Mouse (Mus musculus): ENCODE data around the gene Abhd15. TPM values are rescaled to one million over a fixed set of nuclear protein-coding genes. Genes with fewer than 3 reads are reported as not detected.

Gene Abhd15
- polyA plus RNA-seq, 1 experiment from 2014 or later: 2.2 TPM

DNA sequence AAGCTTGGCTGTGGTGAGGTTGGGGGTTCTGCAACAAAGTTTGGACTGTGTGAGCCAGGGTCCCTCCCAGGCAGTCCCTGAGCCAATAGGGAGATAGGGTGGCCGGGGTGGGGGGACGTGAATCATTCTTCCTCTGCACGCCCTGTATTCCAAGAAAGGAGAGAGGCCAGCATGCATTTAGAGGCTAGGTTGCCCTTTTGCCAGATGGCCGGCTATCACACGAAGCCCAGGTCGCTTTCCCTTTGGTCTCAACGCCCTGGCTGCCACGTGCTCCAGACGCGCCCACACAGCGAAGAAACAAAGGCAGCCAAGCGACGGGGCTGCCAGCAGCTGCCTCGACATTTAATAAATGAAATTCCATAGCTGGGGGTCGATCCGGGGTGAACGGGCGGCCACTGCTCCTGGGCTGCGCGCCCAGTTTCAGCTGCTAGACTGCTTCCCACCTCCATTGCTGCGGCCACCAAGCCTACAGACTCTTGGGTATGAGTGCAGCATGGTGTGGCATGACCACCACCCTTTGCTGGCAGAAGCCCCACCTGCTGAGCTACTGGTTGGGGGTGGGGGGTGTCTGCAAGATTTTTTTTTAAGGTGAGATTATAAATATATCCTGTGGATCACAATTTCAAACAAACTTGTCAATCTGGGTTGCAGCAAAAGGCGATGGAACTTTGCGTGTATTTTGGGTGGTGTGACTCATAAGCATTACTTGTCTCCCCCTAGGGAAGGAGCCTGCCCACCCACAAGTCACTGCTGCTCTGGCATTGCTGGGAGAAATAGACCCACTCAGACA lies 23.2 kb upstream of the Abhd15 start:
- ATAC-seq: peak; percentile 9; the same call in 1 of the 2 replicates
- no peaks in the 10 kb centered on the region for H3K9me3 ChIP-seq (ENCODE audit: control insufficient read depth)
- no peaks in the 10 kb centered on the region for H3K36me3 ChIP-seq (ENCODE audit: control insufficient read depth, insufficient read depth)
- H3K4me1 ChIP-seq (replicated peaks; ENCODE audit: control insufficient read depth, insufficient read depth, low read length): peaks cover 13% of the 10 kb centered on the region; the same call in 1 of the 2 replicates
- H3K4me3 ChIP-seq (ENCODE audit: low read depth, low read length): peak overlapping the region; percentile 84
- peak overlapping the region; percentile 98; the same call in 1 of the 2 replicates for H3K27ac ChIP-seq (ENCODE audit: low read depth, low read length)
- H3K9ac ChIP-seq (ENCODE audit: low read depth, low read length): no peak overlapping the region; the same call in 1 of the 2 replicates
- peak overlapping the region; percentile 91 for H3K4me2 ChIP-seq (replicated peaks; ENCODE audit: low read depth)
- no peaks in the 10 kb centered on the region for H3K27me3 ChIP-seq (replicated peaks; ENCODE audit: control insufficient read depth, insufficient read depth, low read length)
- under 1% methylated on average over 23 of the region's 23 CpGs for WGBS
- no peak for TF ChIP-seq CTCF (IDR thresholded peaks at IDR 0.05; ENCODE audit: low read depth)

DNA sequence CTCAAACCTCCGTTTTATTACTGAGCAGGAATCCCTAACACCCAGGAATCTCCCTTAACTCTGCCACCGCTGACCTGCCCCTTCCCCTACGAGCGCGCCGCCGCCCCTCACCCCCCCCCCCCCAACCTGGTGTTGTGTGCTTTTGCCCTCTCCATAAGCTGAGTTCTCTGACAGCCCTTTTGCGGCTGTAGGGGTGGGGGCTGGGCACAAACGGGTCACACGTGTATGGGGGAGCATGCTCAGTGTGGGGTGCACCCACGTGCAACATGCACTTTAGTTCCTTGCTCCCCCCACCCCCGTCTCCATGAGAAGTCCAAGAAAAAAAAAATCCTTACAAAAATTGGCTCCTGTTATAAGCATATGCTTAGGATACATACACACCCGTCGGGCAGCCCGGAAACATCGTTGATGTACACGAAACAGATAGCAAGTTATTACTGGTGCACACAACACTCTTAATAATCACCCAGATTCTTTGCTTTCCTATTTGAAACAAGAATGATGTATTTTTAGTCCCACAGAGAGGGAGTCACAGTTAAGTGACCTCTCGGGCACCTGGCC lies 22.5 kb upstream of the Abhd15 start:
- peak overlapping the region; percentile 97; the same call in 1 of the 2 replicates for H3K9ac ChIP-seq (ENCODE audit: low read depth, low read length)
- H3K27ac ChIP-seq (ENCODE audit: low read depth, low read length): peak overlapping the region; percentile 98
- WGBS: 2% methylated on average over 15 of the region's 18 CpGs
- no peaks in the 10 kb centered on the region for H3K36me3 ChIP-seq (ENCODE audit: control insufficient read depth, insufficient read depth)
- peak overlapping the region; percentile 84 for H3K4me3 ChIP-seq (ENCODE audit: low read depth, low read length)
- no peaks in the 10 kb centered on the region for H3K9me3 ChIP-seq (ENCODE audit: control insufficient read depth)
- no peak for ATAC-seq
- 0 out of 2 replicates have a peak, but pooled peaks cover 13% of the 10 kb centered on the region for H3K4me1 ChIP-seq (replicated peaks; ENCODE audit: control insufficient read depth, insufficient read depth, low read length)
- H3K4me2 ChIP-seq (replicated peaks; ENCODE audit: low read depth): peak overlapping the region; percentile 91
- TF ChIP-seq CTCF (IDR thresholded peaks at IDR 0.05; ENCODE audit: low read depth): no peak
- H3K27me3 ChIP-seq (replicated peaks; ENCODE audit: control insufficient read depth, insufficient read depth, low read length): no peaks in the 10 kb centered on the region

DNA sequence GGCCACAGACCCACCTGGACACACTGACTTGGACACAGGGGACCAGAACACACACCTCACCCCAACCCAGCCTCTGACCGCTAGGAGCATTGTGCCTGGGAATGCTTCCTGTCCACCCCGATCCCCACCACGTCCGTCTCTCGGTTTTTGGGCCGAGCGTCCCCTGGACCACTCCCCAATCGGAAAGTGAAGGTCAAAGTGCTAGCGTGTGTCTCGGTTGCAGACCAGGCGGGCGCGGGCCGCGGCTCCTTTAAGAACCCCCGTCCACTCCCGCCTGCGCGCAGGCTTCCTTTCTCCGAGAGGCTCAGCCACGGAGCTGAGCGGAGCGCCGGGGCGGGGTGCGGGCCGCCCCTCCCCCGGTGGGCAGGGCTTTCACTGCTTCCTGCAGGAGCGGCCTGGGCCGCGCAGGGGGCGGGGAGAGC lies 22.0 kb upstream of the Abhd15 start:
- no peaks in the 10 kb centered on the region; the same call in 1 of the 2 replicates for H3K36me3 ChIP-seq (ENCODE audit: control insufficient read depth, insufficient read depth)
- H3K9ac ChIP-seq (ENCODE audit: low read depth, low read length): peak overlapping the region; percentile 97
- H3K4me2 ChIP-seq (replicated peaks; ENCODE audit: low read depth): peak overlapping the region; percentile 91
- WGBS: under 1% methylated on average over 32 of the region's 32 CpGs
- H3K27ac ChIP-seq (ENCODE audit: low read depth, low read length): peak overlapping the region; percentile 98
- H3K4me1 ChIP-seq (replicated peaks; ENCODE audit: control insufficient read depth, insufficient read depth, low read length): peaks cover 15% of the 10 kb centered on the region; the same call in 1 of the 2 replicates
- TF ChIP-seq CTCF (IDR thresholded peaks at IDR 0.05; ENCODE audit: low read depth): peak; percentile 52
- H3K4me3 ChIP-seq (ENCODE audit: low read depth, low read length): peak overlapping the region; percentile 84
- no peaks in the 10 kb centered on the region for H3K9me3 ChIP-seq (ENCODE audit: control insufficient read depth)
- H3K27me3 ChIP-seq (replicated peaks; ENCODE audit: control insufficient read depth, insufficient read depth, low read length): no peaks in the 10 kb centered on the region
- peak; percentile 73 for ATAC-seq

DNA sequence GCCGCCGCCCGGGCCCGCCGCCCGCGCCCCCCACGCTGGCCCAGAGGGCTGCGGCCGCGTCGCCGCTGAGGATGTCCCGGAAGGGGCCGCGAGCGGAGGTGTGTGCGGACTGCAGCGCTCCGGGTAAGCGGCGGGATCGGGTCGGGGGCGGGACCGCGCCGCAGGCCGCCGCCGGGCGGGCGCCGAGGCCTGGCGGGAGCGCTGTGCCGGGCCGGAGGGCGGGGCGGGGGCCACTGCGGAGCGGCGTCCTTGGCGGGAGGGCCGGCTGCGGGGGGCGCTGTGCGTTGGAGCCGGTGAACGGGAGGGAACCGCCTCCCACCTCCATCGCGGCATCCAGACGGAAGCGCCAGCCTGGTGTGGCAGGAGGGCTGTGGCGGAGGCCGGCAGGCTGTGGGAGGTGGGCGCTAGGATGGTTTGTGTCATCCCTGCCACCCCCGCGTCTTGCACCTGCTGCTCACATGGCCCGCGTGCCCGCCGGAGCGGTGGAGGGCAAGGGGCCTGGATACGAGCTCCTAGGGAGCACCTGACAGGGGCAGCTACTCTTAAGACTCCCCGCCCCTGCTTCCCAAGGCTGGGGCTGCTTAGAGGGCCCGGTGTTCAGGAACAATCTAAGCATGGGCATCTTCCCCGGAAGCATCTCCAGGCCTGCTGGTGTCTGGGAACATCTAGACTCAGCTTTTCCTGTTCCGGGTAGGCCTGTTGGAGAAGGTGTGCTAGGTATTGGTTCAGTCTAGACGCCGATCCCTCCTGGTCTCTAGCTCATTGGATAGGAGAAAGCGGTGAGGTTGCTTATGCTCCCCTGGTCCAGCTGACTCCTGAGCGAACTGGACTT lies 21.2 kb upstream of the Abhd15 start, which contains the start of gene Git1:
Gene Git1, plus strand, starts transcription at position 51 of the 832 bp plus-strand sequence.
- 0 out of 2 replicates have a peak, but pooled peaks have one; percentile 26 for TF ChIP-seq CTCF (IDR thresholded peaks at IDR 0.05; ENCODE audit: low read depth)
- Histone ChIP-seq H3K9ac (ENCODE audit: low read depth, low read length) (peak within 1 kb of the TSS; percentile 97), H3K27me3 (replicated peaks; ENCODE audit: control insufficient read depth, insufficient read depth, low read length) (no peaks in the 10 kb centered on the region), H3K9me3 (ENCODE audit: control insufficient read depth) (no peaks in the 10 kb centered on the region), H3K4me2 (replicated peaks; ENCODE audit: low read depth) (peak within 1 kb of the TSS; percentile 91), H3K27ac (ENCODE audit: low read depth, low read length) (peak within 1 kb of the TSS; percentile 98), H3K4me1 (replicated peaks; ENCODE audit: control insufficient read depth, insufficient read depth, low read length) (peaks cover 20% of the 10 kb centered on the region; the same call in 1 of the 2 replicates), H3K4me3 (ENCODE audit: low read depth, low read length) (peak within 1 kb of the TSS; percentile 84), H3K36me3 (ENCODE audit: control insufficient read depth, insufficient read depth) (peaks cover 5% of the 10 kb centered on the region; the same call in 1 of the 2 replicates)
- peak; percentile 30 for ATAC-seq
- 2% methylated on average over 45 of the region's 74 CpGs for WGBS

DNA sequence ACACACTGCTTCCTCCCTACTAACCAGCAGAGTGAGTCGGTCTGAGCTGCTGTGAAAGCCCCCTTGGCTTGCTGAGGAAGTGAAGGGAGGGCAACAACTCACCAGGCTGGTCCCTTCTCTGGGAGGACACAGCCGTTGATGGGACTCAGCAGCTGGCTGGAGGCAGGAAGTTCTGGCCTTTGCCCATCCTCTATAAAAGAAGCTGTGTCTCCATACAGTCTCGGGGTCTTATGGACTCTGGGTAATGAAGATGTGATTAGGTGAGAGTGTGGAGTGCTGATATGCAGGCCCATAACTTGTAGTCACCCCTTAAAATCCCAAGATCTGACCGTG lies 20.6 kb upstream of the Abhd15 start:
- peak overlapping the region; percentile 98 for H3K27ac ChIP-seq (ENCODE audit: low read depth, low read length)
- no peak for TF ChIP-seq CTCF (IDR thresholded peaks at IDR 0.05; ENCODE audit: low read depth)
- peaks cover 11% of the 10 kb centered on the region; the same call in 1 of the 2 replicates for H3K36me3 ChIP-seq (ENCODE audit: control insufficient read depth, insufficient read depth)
- H3K4me1 ChIP-seq (replicated peaks; ENCODE audit: control insufficient read depth, insufficient read depth, low read length): peaks cover 18% of the 10 kb centered on the region; the same call in 1 of the 2 replicates
- H3K27me3 ChIP-seq (replicated peaks; ENCODE audit: control insufficient read depth, insufficient read depth, low read length): no peaks in the 10 kb centered on the region
- H3K9me3 ChIP-seq (ENCODE audit: control insufficient read depth): no peaks in the 10 kb centered on the region
- 13% methylated on average over 4 of the region's 4 CpGs for WGBS
- no peak for ATAC-seq
- H3K4me2 ChIP-seq (replicated peaks; ENCODE audit: low read depth): peak overlapping the region; percentile 91
- peak overlapping the region; percentile 97 for H3K9ac ChIP-seq (ENCODE audit: low read depth, low read length)
- peak overlapping the region; percentile 84 for H3K4me3 ChIP-seq (ENCODE audit: low read depth, low read length)
